Mouse (Mus musculus): ENCODE measurements around the gene Gucd1. TPM values are rescaled to one million over a fixed set of nuclear protein-coding genes. Genes with fewer than 3 reads are reported as not detected.

Gucd1 gene
- polyA plus RNA-seq, 2 experiments, result 34.0 to 39.2 TPM

DNA sequence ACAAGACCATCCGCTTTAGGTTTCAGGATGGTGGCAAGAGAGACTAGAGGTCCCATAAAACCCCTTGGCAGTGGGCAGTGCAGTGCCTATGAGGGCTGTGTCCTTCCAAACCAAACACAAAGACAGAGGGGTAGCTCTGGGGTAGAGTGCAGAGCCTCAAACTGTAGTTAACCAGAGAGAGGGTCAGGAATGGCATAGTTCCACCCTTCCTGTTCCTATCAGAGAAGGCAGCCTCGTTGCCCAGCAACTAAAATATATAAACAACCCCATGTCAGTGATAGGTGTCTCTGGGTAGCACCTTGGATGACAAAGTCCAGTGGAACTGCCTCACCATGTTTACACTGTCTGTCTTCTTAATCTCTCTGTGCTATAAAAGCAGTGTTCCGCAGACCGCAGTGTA lies 76.0 kb downstream of the Gucd1 start:
- H3K27me3 ChIP-seq (ENCODE audit: control insufficient read depth, insufficient read depth, low read length), result no peaks in the 10 kb centered on the region
- H3K36me3 ChIP-seq (ENCODE audit: control insufficient read depth, insufficient read depth, low read length), result no peaks in the 10 kb centered on the region
- TF ChIP-seq POLR2A (IDR thresholded peaks at IDR 0.05; ENCODE audit: borderline replicate concordance, extremely low read depth, insufficient read depth, insufficient read length), result no peak
- H3K9me3 ChIP-seq (ENCODE audit: control insufficient read depth, low read length), result no peaks in the 10 kb centered on the region
- no peak overlapping the region for H3K4me2 ChIP-seq (replicated peaks; ENCODE audit: low read depth, low read length, severe bottlenecking)
- ATAC-seq (ENCODE audit: low FRiP score, low read depth), result no peak
- WGBS, result 82% methylated on average over 4 of the region's 4 CpGs
- no peak overlapping the region for H3K9ac ChIP-seq (ENCODE audit: low read depth, low read length, severe bottlenecking)
- H3K4me3 ChIP-seq (replicated peaks; ENCODE audit: low read length), result no peak overlapping the region
- H3K27ac ChIP-seq (replicated peaks; ENCODE audit: low read depth, low read length), result no peak overlapping the region
- H3K4me1 ChIP-seq (ENCODE audit: control insufficient read depth, insufficient read depth, low read length), result 0 out of 2 replicates have a peak, but pooled peaks cover 3% of the 10 kb centered on the region
- no peak for DNase-seq (ENCODE audit: low spot score)

GRCm38 (mm10) chr10:75440756-75441155 lies 77.0 kb downstream of the Gucd1 start:
- no peaks in the 10 kb centered on the region for H3K9me3 ChIP-seq (ENCODE audit: control insufficient read depth, low read length)
- H3K4me2 ChIP-seq (replicated peaks; ENCODE audit: low read depth, low read length, severe bottlenecking), result no peak overlapping the region
- DNase-seq (ENCODE audit: low spot score) (no peak), ATAC-seq (ENCODE audit: low FRiP score, low read depth) (no peak)
- no peaks in the 10 kb centered on the region for H3K36me3 ChIP-seq (ENCODE audit: control insufficient read depth, insufficient read depth, low read length)
- no peaks in the 10 kb centered on the region for H3K27me3 ChIP-seq (ENCODE audit: control insufficient read depth, insufficient read depth, low read length)
- H3K4me1 ChIP-seq (ENCODE audit: control insufficient read depth, insufficient read depth, low read length), result 0 out of 2 replicates have a peak, but pooled peaks cover 3% of the 10 kb centered on the region
- H3K4me3 ChIP-seq (replicated peaks; ENCODE audit: low read length), result no peak overlapping the region
- H3K27ac ChIP-seq (replicated peaks; ENCODE audit: low read depth, low read length), result no peak overlapping the region
- 91% methylated on average over 3 of the region's 3 CpGs for WGBS
- H3K9ac ChIP-seq (ENCODE audit: low read depth, low read length, severe bottlenecking), result no peak overlapping the region
- TF ChIP-seq POLR2A (IDR thresholded peaks at IDR 0.05; ENCODE audit: borderline replicate concordance, extremely low read depth, insufficient read depth, insufficient read length), result no peak

DNA sequence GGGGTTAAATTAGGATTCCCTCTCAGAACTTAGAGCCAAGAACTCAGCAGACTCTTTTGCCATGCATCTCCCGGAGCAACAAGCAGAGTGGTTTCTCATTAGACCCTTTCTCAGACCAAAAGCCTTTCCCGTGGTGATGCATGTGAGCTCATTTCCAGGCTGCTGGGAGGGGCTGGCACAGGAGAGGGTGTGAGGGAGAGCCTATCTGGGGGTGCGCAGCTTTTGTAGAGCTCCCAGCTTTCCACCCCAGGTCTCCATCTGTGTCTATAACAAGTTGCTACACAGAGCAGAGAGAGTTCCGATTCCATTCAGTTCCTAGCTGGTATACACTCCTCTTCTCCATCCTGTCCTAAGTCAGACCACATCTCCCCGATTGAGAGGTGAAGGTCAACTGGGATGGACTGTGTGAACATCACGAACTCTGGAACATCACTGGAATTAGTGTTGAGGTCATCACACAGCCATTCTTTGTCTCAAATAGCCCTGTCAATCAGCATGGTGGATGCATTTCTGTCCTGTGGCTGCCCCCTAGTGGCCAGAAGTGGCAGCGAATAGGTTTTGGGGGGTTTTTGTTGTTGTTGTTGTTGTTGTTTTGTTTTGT lies 78.5 kb downstream of the Gucd1 start:
- 0 out of 2 replicates have a peak, but pooled peaks have one; percentile 10 for ATAC-seq (ENCODE audit: low FRiP score, low read depth)
- no peak for TF ChIP-seq POLR2A (IDR thresholded peaks at IDR 0.05; ENCODE audit: borderline replicate concordance, extremely low read depth, insufficient read depth, insufficient read length)
- no peaks in the 10 kb centered on the region for H3K27me3 ChIP-seq (ENCODE audit: control insufficient read depth, insufficient read depth, low read length)
- no peak overlapping the region for H3K4me2 ChIP-seq (replicated peaks; ENCODE audit: low read depth, low read length, severe bottlenecking)
- H3K4me3 ChIP-seq (replicated peaks; ENCODE audit: low read length), result no peak overlapping the region
- DNase-seq (ENCODE audit: low spot score), result no peak
- H3K9me3 ChIP-seq (ENCODE audit: control insufficient read depth, low read length), result no peaks in the 10 kb centered on the region
- H3K9ac ChIP-seq (ENCODE audit: low read depth, low read length, severe bottlenecking), result no peak overlapping the region
- H3K36me3 ChIP-seq (ENCODE audit: control insufficient read depth, insufficient read depth, low read length), result no peaks in the 10 kb centered on the region
- 0 out of 2 replicates have a peak, but pooled peaks cover 2% of the 10 kb centered on the region for H3K4me1 ChIP-seq (ENCODE audit: control insufficient read depth, insufficient read depth, low read length)
- no peak overlapping the region for H3K27ac ChIP-seq (replicated peaks; ENCODE audit: low read depth, low read length)
- WGBS, result 52% methylated on average over 7 of the region's 7 CpGs

- DNase-seq (ENCODE audit: low spot score), result no peak
- H3K9me3 ChIP-seq (ENCODE audit: control insufficient read depth, low read length), result no peaks in the 10 kb centered on the region
- no peak for ATAC-seq (ENCODE audit: low FRiP score, low read depth)
- H3K4me3 ChIP-seq (replicated peaks; ENCODE audit: low read length), result no peak overlapping the region
- no peak for TF ChIP-seq POLR2A (IDR thresholded peaks at IDR 0.05; ENCODE audit: borderline replicate concordance, extremely low read depth, insufficient read depth, insufficient read length)
- no peak overlapping the region for H3K4me2 ChIP-seq (replicated peaks; ENCODE audit: low read depth, low read length, severe bottlenecking)
- H3K4me1 ChIP-seq (ENCODE audit: control insufficient read depth, insufficient read depth, low read length), result no peaks in the 10 kb centered on the region
- no peaks in the 10 kb centered on the region for H3K36me3 ChIP-seq (ENCODE audit: control insufficient read depth, insufficient read depth, low read length)
- WGBS, result 73% methylated on average over 13 of the region's 13 CpGs
- no peak overlapping the region for H3K9ac ChIP-seq (ENCODE audit: low read depth, low read length, severe bottlenecking)
- no peaks in the 10 kb centered on the region for H3K27me3 ChIP-seq (ENCODE audit: control insufficient read depth, insufficient read depth, low read length)
- H3K27ac ChIP-seq (replicated peaks; ENCODE audit: low read depth, low read length), result no peak overlapping the region
These were observed 79.5 kb downstream of the Gucd1 start for GRCm38 (mm10) chr10:75438132-75438810.

DNA sequence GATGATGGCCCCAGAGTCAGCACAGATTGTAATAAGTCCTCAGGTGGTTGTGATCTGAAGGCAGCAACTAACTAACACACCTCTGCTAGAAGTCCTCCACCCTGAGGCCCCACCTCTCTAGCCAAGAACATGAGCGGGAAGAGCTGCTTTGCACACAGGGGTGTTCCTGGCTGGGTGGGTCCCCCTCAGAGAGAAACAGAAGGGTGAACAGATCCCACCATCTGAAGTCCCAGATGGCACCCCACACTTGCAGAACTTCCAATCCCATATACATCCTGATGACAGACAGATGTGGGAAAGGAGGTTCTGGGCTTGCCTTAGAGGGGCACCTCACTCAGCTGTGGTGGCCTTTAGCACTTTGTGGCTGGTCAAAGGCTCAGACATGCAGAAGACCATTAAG lies 80.5 kb downstream of the Gucd1 start:
- DNase-seq (ENCODE audit: low spot score), result no peak
- no peak overlapping the region for H3K27ac ChIP-seq (replicated peaks; ENCODE audit: low read depth, low read length)
- WGBS, result 91% methylated on average over 1 of the region's 1 CpGs
- H3K27me3 ChIP-seq (ENCODE audit: control insufficient read depth, insufficient read depth, low read length), result no peaks in the 10 kb centered on the region
- no peaks in the 10 kb centered on the region for H3K36me3 ChIP-seq (ENCODE audit: control insufficient read depth, insufficient read depth, low read length)
- no peak overlapping the region for H3K9ac ChIP-seq (ENCODE audit: low read depth, low read length, severe bottlenecking)
- H3K9me3 ChIP-seq (ENCODE audit: control insufficient read depth, low read length), result no peaks in the 10 kb centered on the region
- no peak overlapping the region for H3K4me2 ChIP-seq (replicated peaks; ENCODE audit: low read depth, low read length, severe bottlenecking)
- no peak overlapping the region for H3K4me3 ChIP-seq (replicated peaks; ENCODE audit: low read length)
- no peak for ATAC-seq (ENCODE audit: low FRiP score, low read depth)
- no peaks in the 10 kb centered on the region for H3K4me1 ChIP-seq (ENCODE audit: control insufficient read depth, insufficient read depth, low read length)
- no peak for TF ChIP-seq POLR2A (IDR thresholded peaks at IDR 0.05; ENCODE audit: borderline replicate concordance, extremely low read depth, insufficient read depth, insufficient read length)

All from limb, embryonic 14.5 days (tissue).